Mouse (Mus musculus): ENCODE data around the gene Clpsl2. TPM values are rescaled to one million over a fixed set of nuclear protein-coding genes. Genes with fewer than 3 reads are reported as not detected.

Clpsl2 gene
- total RNA-seq (2021) = not detected in 2 replicates
- long read RNA-seq = 0 reads

GRCm38 (mm10) chr17:28549111-28549510 lies at the start of gene Clpsl2:
TSS of gene Clpsl2 (plus strand) at chr17:28549411.
- no peak for DNase-seq

GRCm38 (mm10) chr17:28500465-28500864 lies 48.7 kb upstream of the Clpsl2 start:
- DNase-seq = no peak

GRCm38 (mm10) chr17:28502196-28502821 lies 46.9 kb upstream of the Clpsl2 start:
- DNase-seq = no peak

- no peak for DNase-seq
Observed at GRCm38 (mm10) chr17:28504182-28504581, 45.0 kb upstream of the Clpsl2 start.

GRCm38 (mm10) chr17:28505591-28505990 lies 43.6 kb upstream of the Clpsl2 start:
- DNase-seq = no peak

GRCm38 (mm10) chr17:28506895-28507294 lies 42.3 kb upstream of the Clpsl2 start:
- no peak for DNase-seq

GRCm38 (mm10) chr17:28507496-28507895 lies 41.7 kb upstream of the Clpsl2 start:
- DNase-seq = no peak

GRCm38 (mm10) chr17:28510445-28511342 lies 38.5 kb upstream of the Clpsl2 start:
- DNase-seq = no peak

- DNase-seq = no peak
Observed at GRCm38 (mm10) chr17:28511616-28512541, 37.3 kb upstream of the Clpsl2 start.

- peak; percentile 62 for DNase-seq
Observed at GRCm38 (mm10) chr17:28512696-28513095, 36.5 kb upstream of the Clpsl2 start.

GRCm38 (mm10) chr17:28513337-28513736 lies 35.9 kb upstream of the Clpsl2 start:
- no peak for DNase-seq

- DNase-seq = no peak
Observed at GRCm38 (mm10) chr17:28513844-28514243, 35.4 kb upstream of the Clpsl2 start.

- DNase-seq = no peak
Observed at GRCm38 (mm10) chr17:28514555-28514954, 34.7 kb upstream of the Clpsl2 start.

- peak; percentile 35 for DNase-seq
Observed at GRCm38 (mm10) chr17:28515431-28516341, 33.5 kb upstream of the Clpsl2 start.

GRCm38 (mm10) chr17:28516881-28517280 lies 32.3 kb upstream of the Clpsl2 start:
- no peak for DNase-seq

- DNase-seq = peak; percentile 42
Observed at GRCm38 (mm10) chr17:28517441-28517955, 31.7 kb upstream of the Clpsl2 start, which contains the start of gene Fkbp5. TSS of gene Fkbp5 (minus strand) at chr17:28517527.

- DNase-seq = peak; percentile 91
Observed at GRCm38 (mm10) chr17:28517956-28518614, 31.1 kb upstream of the Clpsl2 start.

- DNase-seq = peak; percentile 40
Observed at GRCm38 (mm10) chr17:28518615-28519071, 30.6 kb upstream of the Clpsl2 start.

GRCm38 (mm10) chr17:28519827-28520226 lies 29.4 kb upstream of the Clpsl2 start:
- DNase-seq = no peak

GRCm38 (mm10) chr17:28520561-28520960 lies 28.6 kb upstream of the Clpsl2 start:
- DNase-seq = no peak

All from adrenal gland, postnatal 25 days (tissue).